Mouse (Mus musculus) C2C12 (cell line): ENCODE measurements around the gene Gm20604.

Source experiments
- CTCF ChIP-seq: IDR thresholded peaks from one replicate; pipeline ENCODE4 v1.5.1; 2011; ENCODE audit not compliant: control insufficient read depth, insufficient read depth, insufficient read length
- FOSL1 ChIP-seq: IDR thresholded peaks from one replicate; pipeline ENCODE4 v1.8.0; 2011; ENCODE audit warnings: mild to moderate bottlenecking, low read length; ENCODE audit not compliant: poor library complexity, insufficient read depth, severe bottlenecking
- MAX ChIP-seq: IDR thresholded peaks from one replicate; pipeline ENCODE4 v1.6.1; 2011; ENCODE audit warnings: mild to moderate bottlenecking, control low read depth
- USF1 ChIP-seq: IDR thresholded peaks from one replicate; pipeline ENCODE4 v1.6.1; 2011; ENCODE audit warnings: low read depth, mild to moderate bottlenecking, control low read depth, moderate library complexity

GRCm38 (mm10) chr12:102776035-102776434, 17.6 kb upstream of the Gm20604 start:
- no peak for TF ChIP-seq CTCF
- no peak for TF ChIP-seq MAX
- TF ChIP-seq USF1, result no peak
- no peak for TF ChIP-seq FOSL1
